ENCODE assay signal across 8 mouse cellular contexts in the genomic region with DNA sequence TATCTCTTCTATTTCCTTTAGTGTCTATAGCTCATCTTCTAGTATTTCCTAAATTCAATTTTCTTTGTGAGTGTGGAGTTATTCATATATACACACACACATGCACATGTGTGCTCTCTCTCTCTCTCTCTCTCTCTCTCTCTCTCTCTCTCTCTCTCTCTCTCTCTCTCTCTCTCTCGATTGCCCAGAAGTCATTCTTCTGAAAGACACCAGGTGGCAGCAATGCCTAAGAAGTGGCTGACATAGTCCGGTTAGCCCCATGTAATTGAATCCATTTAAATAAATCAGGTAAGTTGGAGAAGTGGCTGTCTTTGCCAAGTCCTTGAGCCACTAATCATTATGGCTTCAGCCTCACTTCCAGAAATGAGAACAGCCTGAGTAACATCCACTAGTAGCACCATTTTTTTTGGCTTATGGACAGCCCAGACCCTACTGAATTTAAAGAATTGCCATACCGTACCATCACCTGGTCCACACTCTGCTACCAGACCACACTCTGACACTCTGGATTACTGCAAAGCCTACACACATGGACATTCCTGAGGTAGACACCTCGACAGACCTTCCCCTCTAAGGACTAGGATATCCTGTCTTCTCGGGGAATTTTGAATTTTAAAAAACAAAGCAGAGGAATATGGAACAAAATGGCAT. TPM values are rescaled to one million over a fixed set of nuclear protein-coding genes. Genes with fewer than 3 reads are reported as not detected.
DNase-seq lines count a peak whose midpoint lies in the region; ATAC-seq lines count a peak whose summit lies in the region.

No protein-coding gene starts in this region.

- peak; percentile 5 for DNase-seq in ovary, postnatal 36 days (ENCODE audit: low spot score)
- no peak for DNase-seq in ovary, postnatal 10 days (ENCODE audit: low spot score)
- DNase-seq in brain, adult 2 months (ENCODE audit: low read depth, low spot score) = peak; percentile 92
- peak; percentile 28 for DNase-seq in fibroblast of lung, adult 2 months (ENCODE audit: low read depth)
- peak; percentile 22 for DNase-seq in hindlimb bud, embryonic 11.5 days (ENCODE audit: extremely low spot score, low read depth, low spot score)
- peak; percentile 21 to 37 for DNase-seq in left cerebral cortex, postnatal 36 days (ENCODE audit: low spot score in 2 of 2)

- peaks cover 3% of the 10 kb centered on the region; the same call in 1 of the 2 replicates for H3K27me3 ChIP-seq in neural tube, embryonic 13.5 days

- no peaks in the 10 kb centered on the region for H3K9me3 ChIP-seq in neural tube, embryonic 13.5 days

- no peak overlapping the region for H3K27ac ChIP-seq in neural tube, embryonic 13.5 days (replicated peaks)

- 39% methylated on average over 5 of the region's 5 CpGs for WGBS in neural tube, embryonic 13.5 days

- H3K4me3 ChIP-seq in neural tube, embryonic 13.5 days = no peak overlapping the region

- peak; percentile 83 for ATAC-seq in neural tube, embryonic 13.5 days (ENCODE audit: low read depth)
- no peak for ATAC-seq in erythroblast, adult 5-6 weeks (replicated peaks; ENCODE audit: low FRiP score, poor library complexity, severe bottlenecking)

- H3K4me1 ChIP-seq in neural tube, embryonic 13.5 days (replicated peaks) = no peaks in the 10 kb centered on the region

- H3K9ac ChIP-seq in neural tube, embryonic 13.5 days = no peak overlapping the region

- no peaks in the 10 kb centered on the region for H3K36me3 ChIP-seq in neural tube, embryonic 13.5 days

- intact Hi-C loops in left cerebral cortex, postnatal 36 days (cut with DNase I) = loop anchor here (1.0 to 10.0 kb wide), 3 partner anchors 378 to 542 kb away; no protein-coding TSS in a partner anchor

- no peak overlapping the region for H3K4me2 ChIP-seq in neural tube, embryonic 13.5 days

RNA-seq across cellular contexts. Expression of a gene that starts 49.5 kb away (rescaled TPM):
- under 1 TPM in 1 of 2 experiments, not detected in 1; 0.52 TPM for total RNA-seq in left cerebral cortex, postnatal 36 days (2021)
- 36.4 and 38.4 TPM in 2 replicates for polyA plus RNA-seq in neural tube, embryonic 13.5 days (2015; fragmentation: Nextera tagmentation; extraction: Ambion mirVana)
- total RNA-seq in erythroblast, adult 5-6 weeks (2015; ENCODE audit: low replicate concordance) = not detected in 2 replicates
- total RNA-seq in erythroblast, adult 5-6 weeks (2017; ENCODE audit: low replicate concordance) = not detected in 2 replicates
